Mouse (Mus musculus): ENCODE results near the gene Slc25a34.

Slc25a34 gene

DNA sequence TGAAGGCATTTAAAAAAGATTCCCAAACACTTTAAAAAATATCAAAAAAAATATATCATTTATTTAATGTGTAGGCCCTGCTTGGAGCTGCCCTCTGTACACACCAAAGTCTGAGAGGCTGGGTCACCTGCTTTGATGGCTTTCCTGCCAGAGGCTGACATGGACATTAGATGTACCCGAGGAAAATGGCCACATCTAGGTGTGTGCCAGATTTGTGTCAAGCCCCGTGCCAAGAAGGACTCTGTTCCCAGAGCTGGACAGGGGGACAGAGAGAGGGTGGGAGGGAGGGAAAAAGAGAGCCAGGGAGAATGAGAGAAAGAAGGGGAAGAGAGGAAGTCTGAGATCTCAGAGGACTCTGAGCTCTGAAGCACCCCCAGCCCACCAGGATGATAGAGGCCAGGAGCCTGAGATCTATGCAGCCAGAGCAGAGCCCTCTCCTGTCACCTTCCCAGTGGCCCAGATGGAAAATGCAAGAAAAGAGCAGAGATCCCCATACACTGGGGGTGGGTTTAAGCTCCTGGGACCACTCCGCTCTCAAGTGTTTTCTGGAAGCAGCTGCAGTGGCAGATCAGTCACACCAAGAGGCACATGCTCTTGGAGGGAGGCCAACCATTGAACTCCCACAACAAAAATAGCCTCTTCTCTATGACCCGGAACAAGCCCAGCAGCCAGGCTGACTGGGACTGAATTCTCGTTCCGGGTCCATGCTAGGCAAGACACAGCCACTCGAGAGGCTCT lies 19.7 kb upstream of the Slc25a34 start:
- 0 out of 2 replicates have a peak, but pooled peaks have one; percentile 42 for ATAC-seq (ENCODE audit: low TSS enrichment)

DNA sequence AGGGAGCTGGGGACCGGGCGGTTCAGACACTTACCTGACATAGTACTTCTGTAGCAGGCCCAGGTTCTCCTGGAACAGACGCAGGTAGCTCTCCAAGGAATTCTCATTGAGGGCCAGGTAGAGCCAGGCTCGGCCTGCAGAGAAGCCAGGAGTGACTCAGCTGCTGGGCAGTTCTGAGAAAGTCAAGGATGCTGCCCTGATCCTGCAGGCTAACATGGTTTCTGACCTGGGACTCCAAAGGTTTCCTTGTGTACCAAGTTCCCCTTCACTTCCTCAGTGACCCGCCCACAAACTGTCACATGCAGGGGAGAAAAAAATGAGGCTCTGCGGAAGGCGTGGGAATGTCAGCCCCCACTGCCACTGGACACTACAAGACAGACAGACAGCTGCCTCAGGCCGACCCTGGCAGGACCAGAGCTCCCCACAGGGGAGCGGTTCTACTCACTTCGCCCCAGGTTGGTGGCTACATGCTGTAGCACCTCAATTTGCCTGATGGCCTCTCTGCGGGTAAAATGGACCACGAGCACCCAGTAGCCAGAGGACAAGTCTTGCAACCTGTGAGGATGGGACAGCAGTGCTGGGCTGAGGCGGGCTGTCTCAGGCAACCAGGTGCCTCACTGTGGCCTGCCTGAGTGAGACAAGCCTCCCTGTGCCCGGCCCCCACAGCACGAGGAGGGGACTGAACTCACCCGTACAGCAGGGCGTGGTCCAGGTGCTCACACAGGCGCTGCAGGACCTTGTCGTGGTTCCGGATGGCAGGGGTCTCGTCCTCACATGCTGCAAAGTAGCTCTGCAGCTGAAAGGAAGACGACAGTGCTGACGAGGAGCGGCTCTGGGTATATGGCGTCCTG lies 18.6 kb upstream of the Slc25a34 start:
- ATAC-seq (ENCODE audit: low TSS enrichment) = no peak

- ATAC-seq (ENCODE audit: low TSS enrichment) = 0 out of 2 replicates have a peak, but pooled peaks have one; percentile 18
Measured at GRCm38 (mm10) chr4:141641353-141641771, 17.7 kb upstream of the Slc25a34 start.

DNA sequence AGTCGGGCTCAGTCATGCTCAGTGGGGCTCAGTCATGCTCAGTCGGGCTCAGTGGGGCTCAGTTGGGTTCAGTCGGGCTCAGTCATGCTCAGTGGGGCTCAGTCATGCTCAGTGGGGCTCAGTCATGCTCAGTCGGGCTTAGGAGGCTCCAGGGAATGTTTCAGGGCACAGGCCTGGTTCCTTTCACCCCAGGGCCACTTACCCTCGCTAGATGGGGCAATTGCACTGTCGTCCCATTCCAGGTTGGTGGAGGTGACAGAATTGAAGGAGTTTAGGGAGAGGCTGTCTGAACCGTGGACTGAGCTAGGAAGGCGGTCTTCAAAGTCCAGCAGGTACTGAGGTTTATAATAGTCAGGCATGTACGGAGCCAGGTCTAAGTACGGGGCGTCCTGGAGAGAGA lies 15.9 kb upstream of the Slc25a34 start:
- ATAC-seq (ENCODE audit: low TSS enrichment) = no peak

GRCm38 (mm10) chr4:141636693-141637092 lies 13.1 kb upstream of the Slc25a34 start:
- ATAC-seq (ENCODE audit: low TSS enrichment) = no peak

DNA sequence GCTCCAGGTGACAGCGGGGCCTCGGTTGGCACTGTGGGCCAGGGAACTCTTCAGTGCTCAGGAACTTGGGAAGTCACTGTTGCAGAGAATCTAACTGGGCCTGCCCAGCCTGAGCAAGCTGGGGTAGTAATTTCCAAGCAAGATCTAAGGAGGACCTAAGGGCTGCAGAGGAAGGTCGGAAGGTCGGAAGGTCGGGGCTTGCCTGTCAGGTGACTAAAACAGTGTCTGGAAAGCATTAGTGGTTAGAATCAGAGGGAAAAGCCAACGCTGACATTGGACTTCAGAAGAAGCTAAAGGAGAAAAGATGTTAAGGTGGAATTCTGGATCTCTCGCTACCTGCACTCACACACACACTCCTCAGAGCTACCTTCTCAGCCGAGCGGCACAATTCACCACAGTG lies 12.4 kb upstream of the Slc25a34 start:
- ATAC-seq (ENCODE audit: low TSS enrichment) = no peak

GRCm38 (mm10) chr4:141632111-141632873 lies 8.7 kb upstream of the Slc25a34 start:
- ATAC-seq (ENCODE audit: low TSS enrichment) = no peak

DNA sequence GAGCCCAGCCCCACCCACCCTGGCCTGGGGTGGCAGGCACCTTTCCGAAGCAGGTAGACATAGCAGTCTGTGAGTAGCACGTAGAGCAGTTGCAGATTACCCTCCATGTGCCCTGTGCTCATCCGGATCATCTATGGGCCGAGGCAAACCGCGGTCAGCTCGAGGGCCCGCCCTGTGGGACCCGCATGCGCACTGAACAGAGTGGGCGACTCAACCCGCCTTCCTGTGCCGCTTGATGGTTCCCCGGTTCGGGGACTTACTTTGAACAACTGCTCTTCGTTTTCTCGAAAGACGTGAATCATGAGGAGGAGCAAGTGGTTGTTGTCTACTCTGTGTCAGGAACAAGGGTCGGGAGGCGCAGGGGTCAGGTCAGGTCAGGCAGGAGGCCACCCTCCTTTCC lies 7.6 kb upstream of the Slc25a34 start:
- no peak for ATAC-seq (ENCODE audit: low TSS enrichment)

GRCm38 (mm10) chr4:141630021-141630420 lies 6.4 kb upstream of the Slc25a34 start:
- no peak for ATAC-seq (ENCODE audit: low TSS enrichment)

DNA sequence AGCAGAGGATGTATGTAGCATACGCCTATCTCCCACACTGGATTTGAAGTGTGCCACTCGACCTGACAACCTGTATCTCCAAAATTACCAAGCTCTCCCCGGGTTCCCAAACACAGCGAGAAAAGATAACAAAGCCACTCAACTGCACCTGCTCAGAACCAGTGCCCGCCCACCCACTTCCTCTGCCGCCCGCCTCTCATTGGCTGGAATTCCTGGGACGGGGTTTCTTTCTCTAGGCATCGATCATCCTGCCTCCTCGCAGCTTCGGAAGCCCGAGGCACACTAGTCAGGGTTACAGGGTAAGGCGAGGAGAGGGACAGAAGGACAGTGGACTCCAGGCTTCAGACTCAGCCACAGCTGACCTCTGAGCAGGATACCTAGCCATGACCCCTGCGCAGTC lies 5.0 kb upstream of the Slc25a34 start:
- no peak for ATAC-seq (ENCODE audit: low TSS enrichment)

DNA sequence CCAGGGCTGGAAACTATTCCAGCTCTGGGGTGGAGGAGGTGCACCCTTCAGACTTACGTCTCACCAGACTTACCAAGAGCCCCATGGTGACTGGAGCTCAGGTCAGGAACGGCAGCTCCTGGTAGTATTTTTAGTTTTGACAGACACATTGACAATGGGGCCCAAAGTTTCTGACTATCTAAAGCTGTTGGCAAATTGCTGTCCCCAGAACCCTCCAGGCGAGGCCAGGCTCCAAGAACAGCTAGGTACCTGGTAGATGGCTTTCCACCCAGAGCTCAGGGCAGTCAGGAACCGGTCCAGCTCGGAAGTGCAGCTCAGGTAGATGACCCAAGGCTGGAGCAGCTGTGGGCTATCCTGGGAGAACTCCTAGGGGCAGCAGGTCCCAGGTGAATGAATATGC lies 3.9 kb upstream of the Slc25a34 start:
- ATAC-seq (ENCODE audit: low TSS enrichment) = no peak

DNA sequence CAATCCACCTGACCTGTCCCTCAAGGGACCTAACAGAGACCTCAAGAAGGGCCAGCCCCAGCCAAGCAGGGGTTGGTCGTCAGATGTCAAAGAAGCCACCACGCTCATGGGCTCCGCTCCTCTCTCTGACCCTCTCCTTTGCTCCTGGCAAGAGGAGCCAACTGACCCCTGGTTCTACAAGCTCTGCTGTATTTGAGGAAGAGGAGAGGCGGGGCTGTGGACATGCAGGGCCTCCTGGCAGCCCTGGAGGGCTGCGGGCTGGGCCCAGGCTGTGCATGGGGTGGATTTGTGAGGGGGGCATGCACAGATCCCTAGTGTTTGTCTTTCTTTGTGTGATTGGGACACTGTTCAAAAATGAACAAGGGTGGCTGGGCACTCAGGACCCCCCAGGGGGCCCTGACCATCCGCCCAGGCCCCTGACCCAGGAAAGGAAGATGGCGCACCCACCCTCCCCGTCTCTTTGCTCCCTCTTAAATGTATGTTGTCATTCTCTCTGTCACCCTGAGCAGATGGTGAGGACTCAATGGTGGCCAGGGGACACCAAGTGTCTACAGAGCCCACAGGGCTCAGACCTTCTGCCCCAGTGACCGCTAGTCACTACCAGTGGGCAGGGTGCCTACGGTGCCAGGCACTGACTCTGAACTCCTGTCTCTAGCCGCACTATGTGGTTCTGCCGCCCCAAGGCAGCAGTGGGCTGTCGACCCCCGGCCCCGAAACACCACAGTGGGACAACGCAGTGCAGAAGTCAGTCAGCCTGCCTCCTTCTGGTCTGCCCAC lies 2.3 kb upstream of the Slc25a34 start:
- no peak for ATAC-seq (ENCODE audit: low TSS enrichment)

- peak; percentile 57 for ATAC-seq (ENCODE audit: low TSS enrichment)
Measured at GRCm38 (mm10) chr4:141624983-141625773, 1.6 kb upstream of the Slc25a34 start.

DNA sequence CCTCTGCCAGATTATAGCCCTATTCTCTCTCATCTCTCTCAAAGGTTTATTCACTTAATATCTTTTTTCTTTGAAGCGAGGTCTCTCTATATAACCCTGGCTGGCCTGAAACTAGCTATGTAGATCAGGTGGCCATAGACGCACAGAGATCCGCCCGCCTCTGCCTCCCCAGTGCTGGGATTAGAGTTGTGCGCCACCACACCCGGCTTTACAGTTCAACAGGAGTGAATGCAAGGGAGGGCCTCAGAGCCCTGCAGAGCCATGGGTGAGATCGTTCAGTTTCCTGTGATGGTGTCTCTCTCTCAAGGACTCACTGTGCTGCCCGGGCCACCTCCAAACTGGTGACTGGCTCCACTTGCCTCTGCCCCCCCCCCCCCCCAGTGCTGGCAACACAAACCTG lies 513 bp upstream of the Slc25a34 start:
- no peak for ATAC-seq (ENCODE audit: low TSS enrichment)

DNA sequence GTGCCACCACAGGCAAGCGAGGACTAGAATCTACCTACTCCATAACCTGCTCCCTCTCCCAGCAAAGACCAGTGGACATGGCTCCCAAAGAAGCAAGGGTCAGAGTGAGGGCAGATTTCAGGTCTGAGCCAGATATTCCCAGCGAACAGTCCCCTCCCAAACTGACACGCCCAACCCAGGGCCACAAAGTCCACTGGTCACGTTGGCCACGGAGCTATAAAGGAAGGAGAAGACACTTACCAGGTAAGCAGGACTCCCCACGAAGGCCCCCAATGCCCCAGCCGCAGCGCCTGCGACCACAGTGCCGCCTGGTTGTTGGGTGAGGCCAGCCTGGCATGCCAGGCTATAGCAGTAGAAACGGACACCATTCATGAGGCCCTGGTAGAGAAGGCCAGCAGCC lies 584 bp downstream of the Slc25a34 start:
- no peak for ATAC-seq (ENCODE audit: low TSS enrichment)

DNA sequence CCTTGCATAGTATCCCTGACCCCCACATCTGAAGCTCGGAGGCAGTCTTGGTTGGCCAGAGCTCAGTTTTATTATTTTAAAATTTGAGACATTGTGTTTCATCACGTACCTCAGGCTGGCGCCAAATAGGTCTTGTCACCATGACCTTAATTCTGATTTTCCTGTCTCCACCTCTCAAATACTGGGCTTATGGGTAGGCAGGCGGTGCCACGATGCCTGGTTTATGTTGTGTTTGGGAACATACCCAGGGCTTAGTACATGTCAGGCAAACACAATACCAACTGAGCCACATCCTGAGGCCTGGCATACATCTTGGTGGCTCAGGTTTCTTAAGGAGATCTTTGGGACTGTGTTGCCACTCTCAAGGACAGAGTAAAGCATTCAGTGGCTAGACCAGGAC lies 1.0 kb downstream of the Slc25a34 start:
- ATAC-seq (ENCODE audit: low TSS enrichment) = no peak

DNA sequence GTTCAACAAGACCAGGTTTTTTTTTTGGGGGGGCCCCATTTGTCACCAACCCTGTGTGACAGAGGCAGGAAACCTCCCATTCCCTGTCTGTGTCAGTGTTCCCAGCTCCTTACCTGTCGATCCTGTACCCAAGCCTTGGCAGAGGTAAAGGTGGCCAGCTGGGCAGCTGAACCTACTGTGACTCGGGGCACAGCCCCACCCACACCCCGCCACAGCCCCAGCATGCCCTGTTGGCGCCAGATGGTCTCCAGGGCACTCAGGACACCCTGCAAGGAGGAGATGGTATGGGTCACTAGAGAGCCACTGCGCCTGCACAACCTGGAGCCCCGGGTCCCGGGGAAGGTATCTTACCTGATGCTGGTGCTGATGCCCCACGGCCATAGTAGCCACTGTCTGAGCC lies 1.5 kb downstream of the Slc25a34 start:
- ATAC-seq (ENCODE audit: low TSS enrichment) = no peak

DNA sequence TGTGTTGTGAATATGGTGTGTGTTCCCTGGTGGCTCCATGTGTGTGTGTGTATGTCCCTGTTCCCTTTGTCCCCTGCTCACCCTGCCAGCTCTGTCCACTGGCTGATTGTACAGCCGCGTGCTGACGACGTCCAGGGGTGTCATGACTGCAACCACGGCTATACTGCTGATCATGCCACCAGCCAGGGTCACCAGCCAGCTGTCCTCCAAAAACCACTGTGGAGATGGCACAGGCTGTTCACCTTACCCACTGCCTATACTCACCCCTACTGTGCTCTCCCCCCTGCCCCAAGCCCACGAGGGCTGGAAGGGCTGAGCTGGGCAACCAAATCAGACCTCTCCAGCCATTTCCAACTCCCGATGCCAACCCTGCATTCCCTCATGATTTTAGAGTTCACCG lies 2.3 kb downstream of the Slc25a34 start:
- ATAC-seq (ENCODE audit: low TSS enrichment) = no peak

- ATAC-seq (ENCODE audit: low TSS enrichment) = no peak
Measured at GRCm38 (mm10) chr4:141619299-141619883, 4.2 kb downstream of the Slc25a34 start.

DNA sequence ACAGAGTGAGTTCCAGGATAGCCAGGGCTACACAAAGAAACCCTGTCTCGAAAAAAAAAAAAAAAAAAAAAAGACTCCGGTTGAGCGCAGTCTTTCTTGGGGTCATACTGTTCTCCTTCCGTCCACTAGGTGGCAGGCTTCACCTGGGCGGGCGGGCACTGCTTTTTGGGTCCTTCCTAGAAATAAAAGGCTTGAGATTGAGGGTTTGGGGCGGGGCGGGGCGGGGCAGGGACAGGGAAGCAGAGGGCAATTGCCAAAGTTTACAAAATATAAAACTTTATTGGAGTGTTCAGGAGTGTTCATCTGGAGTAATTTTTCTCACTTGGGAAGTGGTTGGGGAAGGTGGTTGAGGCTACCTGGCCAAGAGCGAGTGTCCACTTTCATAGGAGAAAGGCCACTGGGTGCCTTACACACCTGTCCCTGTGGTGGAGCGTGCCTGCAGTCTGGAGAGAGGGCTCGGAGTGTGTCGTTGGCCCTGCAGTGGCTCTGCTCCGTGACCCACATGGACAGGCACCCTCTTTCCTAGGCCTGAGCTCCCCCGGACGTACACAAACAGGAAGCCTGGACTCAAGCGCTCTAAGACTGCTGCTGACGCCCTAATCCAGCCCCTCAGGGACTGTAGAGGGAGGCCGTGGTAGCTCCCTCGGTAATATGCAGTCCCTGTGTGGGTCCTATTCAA lies 4.9 kb downstream of the Slc25a34 start, which contains the start of gene Tmem82:
TSS of gene Tmem82 (minus strand) at position 69 of the 679 bp plus-strand sequence.
- no peak for ATAC-seq (ENCODE audit: low TSS enrichment)
